Mouse (Mus musculus) T-cell, adult 2 months (primary cell): Measurements from ENCODE around the gene Tubb5.
A peak's percentile ranks its signal among the peaks of the same experiment; 100 is the strongest.
"Not testable (repeated sequence)": the region's sequence is repeated elsewhere in the genome, so short reads cannot be mapped to it uniquely, and the experiment has no call there.

Source experiments
- DNase-seq: peaks from one replicate; pipeline ENCODE4 v3.0.0; 2022; ENCODE audit warnings: low spot score

Tubb5 gene

GRCm38 (mm10) chr17:35860831-35861197 lies 22.7 kb upstream of the Tubb5 start:
- DNase-seq, result no peak

GRCm38 (mm10) chr17:35859835-35860234 lies 21.7 kb upstream of the Tubb5 start:
- DNase-seq, result no peak

DNA sequence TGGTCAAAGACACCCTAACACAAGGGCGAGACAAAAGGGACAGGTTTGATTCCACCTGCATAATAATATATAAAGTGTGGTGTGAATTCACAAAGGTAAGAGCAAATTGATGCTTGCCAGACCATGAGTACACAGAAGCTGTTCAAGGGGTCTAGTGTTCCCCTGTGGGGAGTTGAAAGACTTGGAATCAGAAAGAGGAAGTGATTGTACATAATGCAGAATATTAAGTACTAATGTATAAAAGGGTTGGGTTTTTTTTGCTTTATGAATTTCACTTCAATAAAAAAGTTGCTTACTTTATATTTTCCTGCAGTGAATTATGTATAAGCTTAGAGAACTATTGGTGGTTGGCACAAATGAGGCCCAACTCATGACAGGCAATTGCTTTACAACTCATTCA lies 21.3 kb upstream of the Tubb5 start:
- DNase-seq, result no peak

DNA sequence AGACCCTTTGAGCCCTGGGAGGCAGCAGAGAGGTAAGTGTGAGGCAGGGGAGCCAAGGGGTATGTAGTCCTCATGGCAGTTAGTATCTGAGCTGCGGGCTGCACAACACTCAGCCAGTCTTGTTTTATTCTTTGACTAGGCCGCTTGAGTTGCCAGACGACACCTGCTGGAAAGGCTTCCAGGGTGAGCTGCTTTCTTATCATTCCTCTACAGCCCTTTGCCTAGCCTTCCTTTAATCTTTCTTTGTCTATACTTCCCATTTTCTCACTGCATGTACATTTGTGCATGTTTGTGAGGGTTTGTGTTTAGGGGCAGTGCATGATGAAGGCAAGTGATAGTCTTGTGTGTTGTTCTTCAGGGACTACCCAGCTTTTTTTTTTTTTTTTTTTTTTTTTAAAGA lies 12.9 kb upstream of the Tubb5 start:
- DNase-seq, result no peak

DNA sequence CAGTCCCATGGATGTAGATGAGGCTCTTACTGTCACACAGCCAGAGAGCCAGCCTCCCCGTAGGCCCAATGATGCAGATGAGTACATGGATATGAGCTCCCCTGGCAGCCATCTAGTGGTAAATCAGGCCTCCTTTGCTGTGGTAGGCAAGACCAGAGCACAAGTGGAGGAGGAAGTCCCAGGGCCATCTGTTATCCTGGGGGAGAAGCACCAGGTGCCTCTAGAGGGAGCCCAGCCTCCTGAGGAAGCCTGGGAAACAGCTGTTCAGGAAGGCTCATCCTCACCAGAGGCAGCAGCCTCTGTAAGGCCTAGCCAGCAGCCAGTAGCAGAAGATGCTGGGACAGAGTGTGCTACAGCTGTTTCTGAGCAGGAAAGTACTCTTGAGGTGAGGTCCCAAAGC lies 10.0 kb upstream of the Tubb5 start:
- no peak for DNase-seq

- no peak for DNase-seq
These were observed 5.4 kb upstream of the Tubb5 start for GRCm38 (mm10) chr17:35843514-35843913.

DNA sequence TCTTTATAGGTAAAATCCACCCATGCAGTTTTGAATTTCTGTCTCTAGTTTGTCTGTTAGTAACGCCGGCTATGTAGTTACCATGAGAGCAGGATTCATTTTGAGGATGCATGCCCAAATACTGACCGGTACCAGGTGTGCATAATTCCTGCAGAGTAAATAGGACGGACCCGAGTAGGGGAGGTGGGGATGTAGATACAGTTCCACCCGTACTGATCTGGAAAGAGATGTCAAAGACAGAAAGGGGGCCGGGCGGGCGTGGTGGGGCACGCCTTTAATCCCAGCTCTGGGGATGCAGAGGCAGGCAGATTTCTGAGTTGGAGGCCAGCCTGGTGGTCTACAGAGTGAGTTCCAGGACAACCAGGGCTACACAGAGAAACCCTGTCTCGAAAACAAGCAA lies 3.9 kb upstream of the Tubb5 start:
- no peak for DNase-seq

DNA sequence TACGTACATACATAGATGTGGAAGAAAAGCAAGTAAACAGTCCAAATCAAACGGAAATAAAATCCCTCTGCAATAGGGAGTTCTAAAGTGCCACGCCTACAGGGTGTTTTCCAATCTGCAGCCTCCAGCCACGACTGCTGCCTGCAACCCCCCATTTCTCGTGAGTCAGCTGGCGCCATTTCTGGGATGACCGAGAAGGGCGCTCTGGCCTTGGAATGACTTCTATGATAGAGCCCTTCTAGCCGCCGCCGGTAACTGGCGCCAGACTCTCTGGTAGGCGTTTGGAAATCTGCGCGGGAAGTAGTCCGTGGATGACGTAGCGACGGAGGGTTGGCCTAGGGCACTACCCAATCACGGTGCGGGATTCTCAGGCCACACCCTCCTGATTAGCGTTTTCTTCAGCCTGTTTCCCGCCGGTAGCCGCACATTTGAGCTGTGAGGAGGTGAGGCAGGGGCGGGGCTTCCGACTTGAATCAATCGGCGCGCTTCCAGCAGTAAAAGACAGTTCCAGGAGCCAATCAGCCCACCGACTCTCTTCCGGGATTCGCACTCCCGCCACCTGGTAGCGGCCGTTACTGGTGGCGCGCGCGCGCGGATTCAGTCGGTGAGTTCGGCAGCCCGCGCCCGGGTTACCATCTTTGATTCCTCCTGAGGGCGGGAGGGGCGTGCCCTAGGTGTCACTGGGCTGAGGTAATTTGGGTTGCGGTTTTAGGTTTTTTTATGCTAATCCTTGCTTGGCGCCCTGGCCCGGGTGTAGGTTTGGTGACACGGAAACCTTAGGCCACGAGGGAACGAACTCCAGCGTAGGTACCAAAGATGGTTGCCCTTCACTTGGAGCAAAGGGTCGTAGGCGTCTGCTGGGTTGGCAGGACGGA lies 3.2 kb upstream of the Tubb5 start, which contains the start of gene Mdc1:
Gene Mdc1, plus strand, starts transcription at position 440 of the 875 bp plus-strand sequence.
- peak; percentile 99 for DNase-seq

DNA sequence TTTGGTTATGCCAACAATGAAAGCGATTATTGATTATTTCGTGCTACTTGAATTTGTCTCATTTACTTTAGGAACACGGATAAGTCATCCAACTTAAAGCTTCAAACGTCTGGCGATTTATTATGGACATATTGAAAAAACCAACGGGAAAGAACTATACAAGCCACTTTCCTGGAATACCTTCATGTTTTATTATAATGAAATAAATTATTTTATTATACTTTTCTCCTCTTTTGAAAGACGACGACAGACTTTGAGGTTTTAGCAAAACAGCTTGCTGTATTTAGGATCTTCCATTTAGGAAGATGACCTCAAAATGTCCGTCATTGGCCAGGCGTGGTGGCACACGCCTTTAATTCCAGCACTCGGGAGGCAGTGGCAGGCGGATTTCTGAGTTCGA lies 2.5 kb upstream of the Tubb5 start:
- DNase-seq, result no peak

- DNase-seq, result not testable (repeated sequence)
These were observed 896 bp upstream of the Tubb5 start for GRCm38 (mm10) chr17:35839002-35839401.

DNA sequence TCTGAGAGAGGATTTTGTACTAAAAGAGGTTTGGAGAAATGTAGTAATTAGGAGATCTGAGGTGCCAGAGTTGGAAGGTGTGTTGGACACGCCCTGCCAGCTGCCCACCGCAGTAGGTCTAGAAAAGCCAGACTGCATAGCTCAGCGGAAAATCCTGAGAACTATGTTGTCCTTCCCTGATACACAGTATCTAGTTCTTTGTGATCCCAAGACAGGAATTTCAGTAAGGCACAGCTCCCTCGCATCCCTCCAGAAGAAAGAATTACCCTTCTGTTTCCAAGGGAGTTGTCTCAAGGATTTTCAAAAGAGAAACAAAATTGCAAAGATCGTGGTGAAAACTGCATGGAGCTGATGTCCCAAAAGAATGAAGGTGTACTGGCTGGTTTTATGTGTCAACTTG lies 464 bp upstream of the Tubb5 start:
- no peak for DNase-seq

DNA sequence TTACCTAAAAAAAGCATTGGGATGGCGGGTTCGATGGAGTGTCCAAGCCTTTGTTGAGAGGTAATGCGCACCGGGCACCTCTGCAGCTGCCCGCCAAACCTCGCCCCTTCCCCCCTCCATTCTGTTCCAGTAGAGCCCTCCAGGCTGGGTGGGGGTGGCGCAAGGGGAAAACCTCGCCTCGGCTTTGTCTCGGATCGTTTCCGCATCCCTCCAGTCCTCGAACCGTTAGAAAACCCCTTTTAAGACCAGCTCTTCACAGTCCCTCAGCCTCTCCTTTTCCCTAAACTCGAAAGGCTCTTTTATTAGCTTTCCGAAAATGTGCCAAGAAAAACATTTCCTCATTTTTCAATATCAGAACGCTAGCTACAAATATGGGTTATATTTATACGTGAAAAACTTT lies 619 bp downstream of the Tubb5 start:
- no peak for DNase-seq

- DNase-seq, result peak; percentile 69
These were observed 1.1 kb downstream of the Tubb5 start for GRCm38 (mm10) chr17:35836991-35837422.

- DNase-seq, result peak; percentile 74
These were observed 1.7 kb downstream of the Tubb5 start for GRCm38 (mm10) chr17:35836178-35836965.

DNA sequence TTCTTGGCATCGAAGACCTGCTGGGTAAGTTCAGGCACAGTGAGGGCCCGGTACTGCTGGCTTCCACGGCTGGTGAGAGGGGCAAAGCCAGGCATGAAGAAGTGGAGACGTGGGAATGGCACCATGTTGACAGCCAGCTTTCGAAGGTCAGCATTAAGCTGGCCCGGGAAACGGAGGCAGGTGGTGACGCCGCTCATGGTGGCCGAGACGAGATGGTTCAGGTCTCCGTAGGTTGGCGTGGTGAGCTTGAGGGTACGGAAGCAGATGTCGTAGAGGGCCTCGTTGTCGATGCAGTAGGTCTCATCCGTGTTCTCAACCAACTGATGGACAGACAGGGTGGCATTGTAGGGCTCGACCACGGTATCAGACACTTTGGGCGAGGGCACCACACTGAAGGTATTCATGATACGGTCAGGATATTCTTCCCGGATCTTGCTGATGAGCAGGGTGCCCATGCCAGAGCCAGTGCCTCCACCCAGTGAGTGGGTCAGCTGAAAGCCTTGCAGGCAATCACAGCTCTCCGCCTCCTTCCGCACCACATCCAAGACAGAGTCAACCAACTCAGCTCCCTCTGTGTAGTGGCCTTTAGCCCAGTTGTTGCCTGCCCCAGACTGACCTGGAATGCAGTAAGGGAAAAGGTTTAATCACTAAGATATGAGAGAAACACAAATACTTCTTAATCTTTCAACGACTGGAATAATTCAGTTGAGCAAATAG lies 2.5 kb downstream of the Tubb5 start:
- no peak for DNase-seq

- no peak for DNase-seq
These were observed 3.2 kb downstream of the Tubb5 start for GRCm38 (mm10) chr17:35834696-35835422.

DNA sequence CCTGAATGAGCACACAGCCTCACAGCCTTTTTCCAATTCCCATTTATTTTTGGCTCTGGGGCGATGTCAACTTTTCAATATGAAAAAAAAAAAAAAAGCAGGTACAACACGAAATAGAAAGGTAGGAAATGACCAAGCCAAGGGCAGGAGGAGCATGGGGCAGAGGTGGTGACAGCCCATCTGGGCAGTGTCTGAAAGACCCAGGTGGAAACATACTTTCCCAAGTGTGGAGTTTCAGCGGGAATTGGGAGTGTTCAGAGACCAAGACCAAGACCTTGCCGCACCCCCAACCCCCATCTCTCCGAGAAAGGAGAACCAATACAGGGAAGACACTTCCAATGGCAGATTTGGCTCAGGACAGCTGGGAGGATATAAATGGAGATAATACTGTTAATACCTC lies 4.2 kb downstream of the Tubb5 start:
- DNase-seq, result no peak

DNA sequence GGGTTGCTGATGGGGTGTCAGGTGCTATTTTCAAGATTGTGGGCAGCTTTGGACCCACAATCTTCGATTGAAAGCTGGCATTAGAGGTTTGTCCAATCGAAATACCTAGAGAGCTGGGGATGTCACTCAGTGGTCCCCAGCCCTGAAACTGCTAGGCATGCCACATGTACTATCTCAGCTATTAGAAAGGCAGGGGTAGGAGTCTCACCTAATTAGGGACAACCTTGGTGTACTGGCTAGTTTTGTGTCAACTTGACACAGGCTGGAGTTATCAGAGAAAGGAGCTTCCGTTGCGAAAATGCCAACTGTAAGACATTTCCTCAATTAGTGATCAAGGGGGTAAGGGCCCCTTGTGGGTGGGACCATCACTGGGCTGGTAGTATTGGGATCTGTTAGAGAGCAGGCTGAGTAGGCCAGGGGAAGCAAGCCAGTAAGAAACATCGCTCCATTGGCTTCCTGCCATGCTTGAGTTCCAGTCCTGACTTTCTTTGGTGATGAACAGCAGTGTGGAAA lies 4.8 kb downstream of the Tubb5 start:
- DNase-seq, result no peak

- DNase-seq, result no peak
These were observed 5.5 kb downstream of the Tubb5 start for GRCm38 (mm10) chr17:35832400-35833238.

DNA sequence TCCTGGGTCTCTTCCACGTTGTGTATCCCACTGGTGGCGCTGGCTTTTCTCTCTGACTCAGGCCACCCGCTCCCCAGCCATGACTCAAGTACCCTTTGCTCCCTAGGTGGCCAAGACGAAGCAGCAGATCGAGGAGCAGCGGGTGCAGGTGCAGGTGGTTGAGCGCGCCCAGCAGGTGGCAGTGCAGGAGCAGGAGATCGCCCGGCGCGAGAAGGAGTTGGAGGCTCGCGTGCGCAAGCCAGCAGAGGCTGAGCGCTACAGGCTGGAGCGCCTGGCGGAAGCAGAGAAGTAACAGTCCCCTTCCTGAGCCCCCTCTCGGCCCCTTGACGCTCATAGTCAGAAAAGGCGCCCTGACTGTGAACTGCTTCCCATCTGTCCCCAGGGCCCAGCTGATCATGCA lies 8.4 kb downstream of the Tubb5 start:
- DNase-seq, result peak; percentile 91
